Mouse (Mus musculus): ENCODE results near the gene Gpr61. TPM values are rescaled to one million over a fixed set of nuclear protein-coding genes. Genes with fewer than 3 reads are reported as not detected.
A peak's percentile ranks its signal among the peaks of the same experiment; 100 is the strongest.

The Gpr61 gene
- total and polyA plus RNA-seq, 2 experiments: not detected

GRCm38 (mm10) chr3:108131821-108132220, 22.9 kb downstream of the Gpr61 start:
- H3K27ac ChIP-seq (replicated peaks; ENCODE audit: insufficient read depth, low read depth, low read length): peak overlapping the region; percentile 19
- peaks cover 35% of the 10 kb centered on the region for H3K79me2 ChIP-seq (ENCODE audit: control insufficient read depth, insufficient read depth, low read length)
- no peaks in the 10 kb centered on the region for H3K36me3 ChIP-seq (ENCODE audit: control insufficient read depth, insufficient read depth, low read length)
- DNase-seq (ENCODE audit: extremely low read depth, low read depth, low spot score): peak; percentile 35
- TF ChIP-seq CTCF (IDR thresholded peaks at IDR 0.05; ENCODE audit: low read depth, low read length) (no peak), POLR2A (IDR thresholded peaks at IDR 0.05; ENCODE audit: extremely low read depth, insufficient read depth, low read length) (no peak)
- no peak overlapping the region for H3K4me3 ChIP-seq (ENCODE audit: insufficient read depth, low read depth, low read length)
- WGBS: 34% methylated on average over 1 of the region's 1 CpGs
- peaks cover 22% of the 10 kb centered on the region for H3K4me1 ChIP-seq (ENCODE audit: control insufficient read depth, insufficient read depth, low read length)
- no peak overlapping the region for H3K9ac ChIP-seq (ENCODE audit: low read depth, low read length)
- H3K27me3 ChIP-seq (ENCODE audit: control insufficient read depth, insufficient read depth, low read length): no peaks in the 10 kb centered on the region

- TF ChIP-seq POLR2A (IDR thresholded peaks at IDR 0.05; ENCODE audit: extremely low read depth, insufficient read depth, low read length) (no peak), CTCF (IDR thresholded peaks at IDR 0.05; ENCODE audit: low read depth, low read length) (no peak)
- Histone ChIP-seq H3K27ac (replicated peaks; ENCODE audit: insufficient read depth, low read depth, low read length) (0 out of 2 replicates have a peak overlapping the region, but pooled peaks have one; percentile 19), H3K4me1 (ENCODE audit: control insufficient read depth, insufficient read depth, low read length) (peaks cover 22% of the 10 kb centered on the region), H3K9ac (ENCODE audit: low read depth, low read length) (no peak overlapping the region), H3K79me2 (ENCODE audit: control insufficient read depth, insufficient read depth, low read length) (peaks cover 36% of the 10 kb centered on the region), H3K27me3 (ENCODE audit: control insufficient read depth, insufficient read depth, low read length) (no peaks in the 10 kb centered on the region), H3K4me3 (ENCODE audit: insufficient read depth, low read depth, low read length) (no peak overlapping the region), H3K36me3 (ENCODE audit: control insufficient read depth, insufficient read depth, low read length) (no peaks in the 10 kb centered on the region)
- WGBS: 33% methylated on average over 5 of the region's 5 CpGs
- peak; percentile 89 for DNase-seq (ENCODE audit: extremely low read depth, low read depth, low spot score)
Measured at GRCm38 (mm10) chr3:108131216-108131615, 23.5 kb downstream of the Gpr61 start.

GRCm38 (mm10) chr3:108129804-108130203, 24.9 kb downstream of the Gpr61 start:
- 85% methylated on average over 4 of the region's 4 CpGs for WGBS
- no peak overlapping the region for H3K27ac ChIP-seq (replicated peaks; ENCODE audit: insufficient read depth, low read depth, low read length)
- H3K36me3 ChIP-seq (ENCODE audit: control insufficient read depth, insufficient read depth, low read length): no peaks in the 10 kb centered on the region
- H3K9ac ChIP-seq (ENCODE audit: low read depth, low read length): no peak overlapping the region
- peaks cover 31% of the 10 kb centered on the region for H3K79me2 ChIP-seq (ENCODE audit: control insufficient read depth, insufficient read depth, low read length)
- H3K27me3 ChIP-seq (ENCODE audit: control insufficient read depth, insufficient read depth, low read length): no peaks in the 10 kb centered on the region
- peaks cover 28% of the 10 kb centered on the region for H3K4me1 ChIP-seq (ENCODE audit: control insufficient read depth, insufficient read depth, low read length)
- TF ChIP-seq CTCF (IDR thresholded peaks at IDR 0.05; ENCODE audit: low read depth, low read length) (no peak), POLR2A (IDR thresholded peaks at IDR 0.05; ENCODE audit: extremely low read depth, insufficient read depth, low read length) (no peak)
- H3K4me3 ChIP-seq (ENCODE audit: insufficient read depth, low read depth, low read length): no peak overlapping the region
- DNase-seq (ENCODE audit: extremely low read depth, low read depth, low spot score): no peak

GRCm38 (mm10) chr3:108129367-108129766, 25.3 kb downstream of the Gpr61 start:
- Histone ChIP-seq H3K4me1 (ENCODE audit: control insufficient read depth, insufficient read depth, low read length) (peaks cover 27% of the 10 kb centered on the region), H3K4me3 (ENCODE audit: insufficient read depth, low read depth, low read length) (no peak overlapping the region), H3K27ac (replicated peaks; ENCODE audit: insufficient read depth, low read depth, low read length) (no peak overlapping the region), H3K36me3 (ENCODE audit: control insufficient read depth, insufficient read depth, low read length) (no peaks in the 10 kb centered on the region; the same call in 1 of the 2 replicates), H3K79me2 (ENCODE audit: control insufficient read depth, insufficient read depth, low read length) (peaks cover 29% of the 10 kb centered on the region), H3K27me3 (ENCODE audit: control insufficient read depth, insufficient read depth, low read length) (no peaks in the 10 kb centered on the region), H3K9ac (ENCODE audit: low read depth, low read length) (no peak overlapping the region)
- TF ChIP-seq CTCF (IDR thresholded peaks at IDR 0.05; ENCODE audit: low read depth, low read length) (no peak), POLR2A (IDR thresholded peaks at IDR 0.05; ENCODE audit: extremely low read depth, insufficient read depth, low read length) (no peak)
- no peak for DNase-seq (ENCODE audit: extremely low read depth, low read depth, low spot score)
- WGBS: 91% methylated on average over 4 of the region's 4 CpGs

- Histone ChIP-seq H3K27ac (replicated peaks; ENCODE audit: insufficient read depth, low read depth, low read length) (no peak overlapping the region), H3K4me1 (ENCODE audit: control insufficient read depth, insufficient read depth, low read length) (peaks cover 24% of the 10 kb centered on the region), H3K27me3 (ENCODE audit: control insufficient read depth, insufficient read depth, low read length) (no peaks in the 10 kb centered on the region), H3K9ac (ENCODE audit: low read depth, low read length) (no peak overlapping the region), H3K36me3 (ENCODE audit: control insufficient read depth, insufficient read depth, low read length) (no peaks in the 10 kb centered on the region; the same call in 1 of the 2 replicates), H3K79me2 (ENCODE audit: control insufficient read depth, insufficient read depth, low read length) (peaks cover 29% of the 10 kb centered on the region), H3K4me3 (ENCODE audit: insufficient read depth, low read depth, low read length) (no peak overlapping the region)
- TF ChIP-seq CTCF (IDR thresholded peaks at IDR 0.05; ENCODE audit: low read depth, low read length) (no peak), POLR2A (IDR thresholded peaks at IDR 0.05; ENCODE audit: extremely low read depth, insufficient read depth, low read length) (no peak)
- WGBS: 88% methylated on average over 5 of the region's 5 CpGs
- no peak for DNase-seq (ENCODE audit: extremely low read depth, low read depth, low spot score)
Measured at GRCm38 (mm10) chr3:108128520-108128919, 26.2 kb downstream of the Gpr61 start.

- peaks cover 7% of the 10 kb centered on the region for H3K36me3 ChIP-seq (ENCODE audit: control insufficient read depth, insufficient read depth, low read length)
- peaks cover 27% of the 10 kb centered on the region for H3K79me2 ChIP-seq (ENCODE audit: control insufficient read depth, insufficient read depth, low read length)
- WGBS: 94% methylated on average over 3 of the region's 3 CpGs
- H3K27ac ChIP-seq (replicated peaks; ENCODE audit: insufficient read depth, low read depth, low read length): no peak overlapping the region
- H3K4me3 ChIP-seq (ENCODE audit: insufficient read depth, low read depth, low read length): no peak overlapping the region
- no peak overlapping the region for H3K9ac ChIP-seq (ENCODE audit: low read depth, low read length)
- TF ChIP-seq POLR2A (IDR thresholded peaks at IDR 0.05; ENCODE audit: extremely low read depth, insufficient read depth, low read length): no peak
- TF ChIP-seq CTCF (IDR thresholded peaks at IDR 0.05; ENCODE audit: low read depth, low read length): no peak
- H3K4me1 ChIP-seq (ENCODE audit: control insufficient read depth, insufficient read depth, low read length): peaks cover 17% of the 10 kb centered on the region; the same call in 1 of the 2 replicates
- no peak for DNase-seq (ENCODE audit: extremely low read depth, low read depth, low spot score)
- no peaks in the 10 kb centered on the region for H3K27me3 ChIP-seq (ENCODE audit: control insufficient read depth, insufficient read depth, low read length)
Measured at GRCm38 (mm10) chr3:108126327-108126726, 28.4 kb downstream of the Gpr61 start.
